Mouse (Mus musculus) intestine, embryonic 16.5 days (tissue): ENCODE results near the gene Prtg. TPM values are rescaled to one million over a fixed set of nuclear protein-coding genes. Genes with fewer than 3 reads are reported as not detected.

Experiments
- ATAC-seq: fragments of 200-750 bp; cut with Nextera tagmentation; 2 replicates; pipeline ENCODE4 v1.8.0; 2017; ENCODE audit warnings: moderate TSS enrichment, moderate library complexity
- H3K27ac ChIP-seq: fragments of 300-500 bp; sonication (generic); 2 replicates; pipeline ENCODE4 v1.5.1; 2014; ENCODE audit warnings: mild to moderate bottlenecking, low read length
- H3K27me3 ChIP-seq: fragments of 300-500 bp; sonication (generic); replicated peaks from 2 replicates; pipeline ENCODE4 v1.6.1; 2014; ENCODE audit warnings: low read length, control low read depth, mixed read lengths; ENCODE audit not compliant: control insufficient read depth, insufficient read depth
- H3K36me3 ChIP-seq: fragments of 300-500 bp; sonication (generic); 2 replicates; pipeline ENCODE4 v1.6.1; 2014; ENCODE audit warnings: low read length, control low read depth; ENCODE audit not compliant: control insufficient read depth, insufficient read depth
- H3K4me1 ChIP-seq: fragments of 300-500 bp; sonication (generic); 2 replicates; pipeline ENCODE4 v1.6.1; 2014; ENCODE audit warnings: low read length, control low read depth, mixed read lengths; ENCODE audit not compliant: control insufficient read depth, insufficient read depth
- H3K4me2 ChIP-seq: fragments of 300-500 bp; sonication (generic); 2 replicates; pipeline ENCODE4 v1.6.1; 2014; ENCODE audit warnings: low read depth, low read length, control low read depth
- H3K4me3 ChIP-seq: fragments of 300-500 bp; sonication (generic); 2 replicates; pipeline ENCODE4 v1.5.1; 2014; ENCODE audit warnings: mild to moderate bottlenecking, low read length
- H3K9ac ChIP-seq: fragments of 300-500 bp; sonication (generic); 2 replicates; pipeline ENCODE4 v1.6.1; 2014; ENCODE audit warnings: low read depth, low read length
- H3K9me3 ChIP-seq: fragments of 300-500 bp; sonication (generic); 2 replicates; pipeline ENCODE4 v1.6.1; 2016; ENCODE audit warnings: low read length, control low read depth; ENCODE audit not compliant: control insufficient read depth
- WGBS: fragments of 180-500 bp; shearing (Covaris S2); extraction: QIAGEN DNeasy Blood & Tissue Kit; methylation state at CpG from one replicate; pipeline ENCODE4 v1.1.7; 2014; 5-methylcytosine and 5-hydroxymethylcytosine counted together
- polyA plus RNA-seq: library from polyadenylated mRNA; unstranded; fragments of >200 nt; fragmentation: Nextera tagmentation; extraction: Ambion mirVana; gene quantifications from 2 replicates; pipeline ENCODE4 v1.2.1, GENCODE M21; 2015

The Prtg gene
- polyA plus RNA-seq, 1 experiment from 2014 or later, result 0.32 TPM

DNA sequence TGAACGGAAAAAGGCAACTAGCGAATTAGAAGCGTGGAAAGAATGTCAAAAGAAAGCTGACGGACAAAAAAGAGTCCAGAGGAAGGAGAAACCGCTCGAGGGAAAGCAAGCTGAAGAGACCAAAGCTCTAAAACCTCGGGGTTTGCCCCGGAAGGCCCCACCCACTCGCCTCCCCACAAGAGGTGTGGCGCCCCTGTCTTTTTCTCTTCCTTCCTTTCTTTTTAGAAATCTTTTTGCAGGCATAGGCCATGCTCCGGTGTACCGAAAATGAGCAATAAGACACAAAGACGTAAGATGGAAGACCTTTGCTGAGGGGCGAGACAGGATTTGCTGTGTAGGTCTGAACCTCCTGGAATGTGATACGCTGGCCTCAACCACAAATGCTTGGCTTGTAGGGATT, 155.3 kb downstream of the Prtg start:
- Histone ChIP-seq H3K27ac (no peak overlapping the region), H3K36me3 (no peaks in the 10 kb centered on the region), H3K9ac (no peak overlapping the region), H3K27me3 (no peaks in the 10 kb centered on the region), H3K4me2 (no peak overlapping the region), H3K4me1 (peaks cover 4% of the 10 kb centered on the region; the same call in 1 of the 2 replicates), H3K4me3 (no peak overlapping the region), H3K9me3 (no peaks in the 10 kb centered on the region)
- no peak for ATAC-seq
- 79% methylated on average over 15 of the region's 15 CpGs for WGBS

Other genes with a start within 250 kb of the Prtg start
- gene Nedd4, start 144.5 kb upstream of the Prtg start, polyA plus RNA-seq, result 397 and 409 TPM in 2 replicates
- gene Pygo1, start 118.8 kb downstream of the Prtg start, polyA plus RNA-seq, result 1.5 and 1.7 TPM in 2 replicates
- gene Dyx1c1, start 151.9 kb downstream of the Prtg start, polyA plus RNA-seq, result 0.49 and 0.57 TPM in 2 replicates
- gene Gm44503, start 152.0 kb downstream of the Prtg start, polyA plus RNA-seq, result not detected in 2 replicates
- gene Ccpg1os, start 178.5 kb downstream of the Prtg start, polyA plus RNA-seq, result 10.4 and 11.3 TPM in 2 replicates
- gene Ccpg1, start 178.6 kb downstream of the Prtg start, polyA plus RNA-seq, result 23.5 and 24.4 TPM in 2 replicates
- gene Pigb, start 233.5 kb downstream of the Prtg start, polyA plus RNA-seq, result 13.5 and 15.2 TPM in 2 replicates
- 9.0 TPM in 2 replicates for gene Rab27a, start 238.0 kb downstream of the Prtg start, polyA plus RNA-seq